Mouse (Mus musculus) megakaryocyte, embryonic 14.5 days (primary cell): ENCODE data around the gene Vps54. TPM values are rescaled to one million over a fixed set of nuclear protein-coding genes. Genes with fewer than 3 reads are reported as not detected.
"Not testable (repeated sequence)": the region's sequence is repeated elsewhere in the genome, so short reads cannot be mapped to it uniquely, and the experiment has no call there.

Source experiments
- H3K27me3 ChIP-seq: replicated peaks from 2 replicates; pipeline ENCODE3; 2012; ENCODE audit warnings: inconsistent platforms
- H3K36me3 ChIP-seq: replicated peaks from 2 replicates; pipeline ENCODE3; 2012; ENCODE audit warnings: low read length, inconsistent platforms, mixed read lengths
- H3K4me1 ChIP-seq: 2 replicates; pipeline ENCODE4 v1.6.1; 2012; ENCODE audit warnings: inconsistent platforms
- H3K4me3 ChIP-seq: replicated peaks from 2 replicates; pipeline ENCODE3; 2012; ENCODE audit warnings: moderate library complexity, mild to moderate bottlenecking, inconsistent platforms
- H3K9me3 ChIP-seq: 2 replicates; pipeline ENCODE4 v1.6.1; 2012; ENCODE audit warnings: inconsistent platforms
- FLI1 ChIP-seq: IDR thresholded peaks from 2 replicates; pipeline ENCODE4 v1.6.1; 2012; ENCODE audit warnings: low read length, inconsistent platforms, mixed read lengths
- GATA1 ChIP-seq: IDR thresholded peaks from 3 replicates; pipeline ENCODE4 v1.6.1; 2012; ENCODE audit warnings: mixed read lengths, low read length, inconsistent platforms, borderline replicate concordance
- polyA plus RNA-seq: library from polyadenylated mRNA; stranded (reverse); fragments of >175 nt; gene quantifications from 2 replicates; pipeline ENCODE4 v1.2.3, GENCODE M21; 2012; ENCODE audit warnings: low replicate concordance; ENCODE audit not compliant: insufficient read depth

Gene Vps54
- polyA plus RNA-seq, 1 experiment = 1.1 TPM

GRCm38 (mm10) chr11:21239763-21240509 is 855 bp downstream of the Vps54 start:
- Histone ChIP-seq H3K36me3 (no peaks in the 10 kb centered on the region), H3K4me1 (peaks cover 38% of the 10 kb centered on the region), H3K4me3 (peak overlapping the region; percentile 97), H3K9me3 (no peaks in the 10 kb centered on the region), H3K27me3 (no peaks in the 10 kb centered on the region)
- TF ChIP-seq FLI1 (no peak), GATA1 (no peak)

DNA sequence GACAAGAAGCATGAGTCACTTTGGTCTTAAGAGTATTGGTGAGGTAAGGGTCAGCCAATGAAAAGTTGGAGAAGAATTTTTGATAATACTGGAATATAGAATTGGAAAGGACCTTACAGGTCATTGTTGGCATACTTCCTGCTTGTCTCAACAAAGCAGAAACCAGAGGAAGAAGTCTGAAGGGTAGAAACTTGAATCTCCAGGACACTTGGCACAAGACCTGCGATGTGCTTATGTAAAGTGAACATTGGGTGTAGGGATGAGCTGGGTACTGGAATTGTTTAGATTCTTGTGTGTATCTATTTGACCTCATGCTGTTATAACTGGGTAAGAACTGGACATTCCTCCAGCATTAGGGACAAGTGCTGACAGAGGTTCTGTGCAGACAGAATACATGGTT is 2.3 kb downstream of the Vps54 start:
- H3K4me1 ChIP-seq = peaks cover 41% of the 10 kb centered on the region
- peaks cover 5% of the 10 kb centered on the region for H3K36me3 ChIP-seq
- no peaks in the 10 kb centered on the region for H3K9me3 ChIP-seq
- H3K4me3 ChIP-seq = peak overlapping the region; percentile 79
- TF ChIP-seq FLI1 (no peak), GATA1 (no peak)
- H3K27me3 ChIP-seq = no peaks in the 10 kb centered on the region

DNA sequence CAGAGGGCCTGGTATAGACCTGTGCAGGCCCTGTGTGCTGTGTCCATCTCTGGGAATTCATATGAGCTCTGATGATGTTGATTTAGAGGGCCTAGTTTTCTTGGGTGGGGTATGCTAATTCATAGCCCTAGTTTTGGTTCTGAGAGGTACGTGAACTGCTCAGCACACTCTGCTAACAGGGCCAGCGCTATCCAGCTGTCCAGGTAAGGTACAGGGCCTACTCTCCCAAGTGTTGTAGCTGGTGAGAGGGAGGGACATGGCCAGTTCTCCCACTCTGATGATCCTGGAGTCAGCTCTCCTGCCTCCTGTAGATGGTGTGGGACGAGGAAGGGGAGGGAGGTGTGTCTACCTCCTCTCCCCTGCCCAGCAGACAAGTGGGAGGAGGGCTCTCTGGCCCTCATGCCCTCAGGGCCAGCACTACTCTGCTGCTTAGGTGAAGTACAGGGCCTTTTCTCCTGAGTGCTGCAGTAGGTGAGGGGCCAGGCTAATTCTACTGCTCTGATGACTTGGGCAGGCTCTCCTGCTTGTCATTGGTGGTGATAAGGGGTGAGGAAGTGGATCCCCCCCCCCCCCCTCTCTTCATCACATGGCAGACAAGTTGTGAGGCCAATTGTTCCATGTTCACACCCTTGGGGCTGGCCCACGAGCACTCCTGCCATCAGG is 8.3 kb downstream of the Vps54 start:
- TF ChIP-seq FLI1 (no peak), GATA1 (no peak)
- peaks cover 42% of the 10 kb centered on the region for H3K36me3 ChIP-seq
- H3K4me3 ChIP-seq = peak overlapping the region; percentile 81
- H3K9me3 ChIP-seq = no peaks in the 10 kb centered on the region
- no peaks in the 10 kb centered on the region for H3K27me3 ChIP-seq
- peaks cover 84% of the 10 kb centered on the region for H3K4me1 ChIP-seq

DNA sequence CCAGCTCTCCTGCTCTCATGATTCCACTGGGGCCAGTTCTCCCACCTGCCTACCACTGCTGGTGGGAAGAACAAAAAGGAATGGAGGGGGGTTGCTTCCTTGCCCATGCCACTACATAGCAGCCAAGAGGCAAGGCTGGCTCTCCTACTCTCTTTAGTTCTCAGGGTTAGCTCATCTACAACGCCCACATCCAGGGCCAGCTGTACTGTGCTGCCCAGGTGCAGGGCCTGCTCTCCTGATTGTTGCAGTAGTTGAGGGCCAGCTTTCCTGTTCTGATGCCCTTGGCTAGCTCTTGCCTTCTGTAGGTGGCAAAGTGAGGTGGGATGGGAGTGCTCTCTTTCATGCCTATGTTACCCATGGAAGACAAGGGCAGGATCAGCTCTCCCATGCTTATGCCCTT is 8.9 kb downstream of the Vps54 start:
- Histone ChIP-seq H3K4me3 (peak overlapping the region; percentile 81), H3K4me1 (peaks cover 85% of the 10 kb centered on the region), H3K36me3 (peaks cover 42% of the 10 kb centered on the region), H3K27me3 (no peaks in the 10 kb centered on the region), H3K9me3 (no peaks in the 10 kb centered on the region)
- TF ChIP-seq GATA1 = no peak

- Histone ChIP-seq H3K4me1 (peaks cover 88% of the 10 kb centered on the region), H3K36me3 (peaks cover 44% of the 10 kb centered on the region), H3K4me3 (peak overlapping the region; percentile 29), H3K9me3 (no peaks in the 10 kb centered on the region), H3K27me3 (no peaks in the 10 kb centered on the region)
- TF ChIP-seq GATA1 = no peak
- TF ChIP-seq FLI1 = no peak
These were observed 11.3 kb downstream of the Vps54 start for GRCm38 (mm10) chr11:21250366-21250765.

- not testable (repeated sequence) for H3K4me3 ChIP-seq, H3K9me3 ChIP-seq, H3K27me3 ChIP-seq
- Histone ChIP-seq H3K4me1 (peaks cover 52% of the 10 kb centered on the region), H3K36me3 (peaks cover 45% of the 10 kb centered on the region)
These were observed 19.5 kb downstream of the Vps54 start for GRCm38 (mm10) chr11:21258611-21259010.

- no peak for TF ChIP-seq FLI1
- TF ChIP-seq GATA1 = no peak
- peaks cover 38% of the 10 kb centered on the region for H3K4me1 ChIP-seq
- H3K4me3 ChIP-seq = no peak overlapping the region
- no peaks in the 10 kb centered on the region for H3K27me3 ChIP-seq
- H3K9me3 ChIP-seq = no peaks in the 10 kb centered on the region
- peaks cover 90% of the 10 kb centered on the region for H3K36me3 ChIP-seq
These were observed 26.3 kb downstream of the Vps54 start for GRCm38 (mm10) chr11:21265423-21265822.

DNA sequence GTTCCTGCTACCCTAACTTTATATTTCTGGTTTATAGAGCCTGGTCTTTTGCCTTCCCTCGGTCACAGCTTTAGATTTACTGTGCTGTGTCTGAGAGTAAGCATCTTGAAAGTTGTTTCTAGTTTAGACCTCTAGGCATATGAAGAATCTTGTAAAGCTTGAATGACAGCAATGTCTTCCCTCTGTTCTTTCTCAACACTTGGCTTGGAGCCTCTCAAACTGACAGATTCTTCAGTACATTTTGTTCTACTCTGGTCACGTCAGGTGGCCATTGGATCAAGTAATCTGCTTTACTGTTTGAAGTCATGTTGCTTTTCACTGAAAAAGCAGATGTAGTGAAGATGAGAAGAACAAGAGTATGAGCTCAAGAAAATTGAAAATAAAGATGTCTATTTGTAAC is 37.1 kb downstream of the Vps54 start:
- H3K36me3 ChIP-seq = peaks cover 83% of the 10 kb centered on the region
- H3K4me3 ChIP-seq = no peak overlapping the region
- H3K27me3 ChIP-seq = no peaks in the 10 kb centered on the region
- TF ChIP-seq FLI1 (no peak), GATA1 (no peak)
- H3K4me1 ChIP-seq = peaks cover 10% of the 10 kb centered on the region; the same call in 1 of the 2 replicates
- no peaks in the 10 kb centered on the region for H3K9me3 ChIP-seq

GRCm38 (mm10) chr11:21286391-21286790 is 47.3 kb downstream of the Vps54 start:
- peak overlapping the region; percentile 50 for H3K4me3 ChIP-seq
- no peaks in the 10 kb centered on the region for H3K27me3 ChIP-seq
- H3K36me3 ChIP-seq = peaks cover 72% of the 10 kb centered on the region
- peaks cover 18% of the 10 kb centered on the region for H3K4me1 ChIP-seq
- no peaks in the 10 kb centered on the region for H3K9me3 ChIP-seq
- no peak for TF ChIP-seq FLI1
- no peak for TF ChIP-seq GATA1

GRCm38 (mm10) chr11:21288153-21288552 is 49.1 kb downstream of the Vps54 start:
- not testable (repeated sequence) for H3K9me3 ChIP-seq, H3K27me3 ChIP-seq, H3K4me3 ChIP-seq
- Histone ChIP-seq H3K4me1 (peaks cover 18% of the 10 kb centered on the region), H3K36me3 (peaks cover 83% of the 10 kb centered on the region)
